Mouse (Mus musculus) lung, postnatal 0 days (tissue): Measurements from ENCODE around the gene Camta1. TPM values are rescaled to one million over a fixed set of nuclear protein-coding genes. Genes with fewer than 3 reads are reported as not detected.

Source experiments
- ATAC-seq: fragments of 200-750 bp; cut with Nextera tagmentation; 2 replicates; pipeline ENCODE4 v1.8.0; 2017; ENCODE audit warnings: moderate library complexity
- DNase-seq: peaks from one replicate; pipeline ENCODE4 v3.0.0-alpha.2; 2016; ENCODE audit warnings: low spot score
- H3K27ac ChIP-seq: fragments of 300-500 bp; sonication (generic); 2 replicates; pipeline ENCODE4 v1.5.1; 2014; ENCODE audit warnings: antibody characterized with exemption, mild to moderate bottlenecking, low read length, mixed read lengths
- H3K27me3 ChIP-seq: fragments of 300-500 bp; sonication (generic); replicated peaks from 2 replicates; pipeline ENCODE4 v1.6.1; 2014; ENCODE audit warnings: low read length, mixed read lengths; ENCODE audit not compliant: insufficient read depth
- H3K36me3 ChIP-seq: fragments of 300-500 bp; sonication (generic); 2 replicates; pipeline ENCODE4 v1.6.1; 2014; ENCODE audit warnings: low read length, mixed read lengths; ENCODE audit not compliant: insufficient read depth
- H3K4me1 ChIP-seq: fragments of 300-500 bp; sonication (generic); 2 replicates; pipeline ENCODE4 v1.6.1; 2014; ENCODE audit warnings: antibody characterized with exemption, low read depth, low read length, mixed read lengths; ENCODE audit not compliant: insufficient read depth
- H3K4me2 ChIP-seq: fragments of 300-500 bp; sonication (generic); replicated peaks from 2 replicates; pipeline ENCODE4 v1.6.1; 2014; ENCODE audit warnings: low read depth, mild to moderate bottlenecking, low read length, moderate library complexity, mixed read lengths
- H3K4me3 ChIP-seq: fragments of 300-500 bp; sonication (generic); 2 replicates; pipeline ENCODE4 v1.5.1; 2014; ENCODE audit warnings: low read depth, low read length
- H3K9ac ChIP-seq: fragments of 300-500 bp; sonication (generic); replicated peaks from 2 replicates; pipeline ENCODE4 v1.6.1; 2014; ENCODE audit warnings: low read depth, mild to moderate bottlenecking
- H3K9me3 ChIP-seq: fragments of 300-500 bp; sonication (generic); 2 replicates; pipeline ENCODE4 v1.6.1; 2016; ENCODE audit warnings: low read length, mixed read lengths
- CTCF ChIP-seq: IDR thresholded peaks from 2 replicates; pipeline ENCODE4 v1.5.1; 2016; ENCODE audit warnings: antibody characterized with exemption, mild to moderate bottlenecking
- EP300 ChIP-seq: IDR thresholded peaks from 2 replicates; pipeline ENCODE4 v1.6.1; 2016; ENCODE audit warnings: antibody characterized with exemption, mild to moderate bottlenecking, control low read depth
- WGBS: fragments of 180-500 bp; shearing (Covaris S2); extraction: QIAGEN DNeasy Blood & Tissue Kit; methylation state at CpG from one replicate; pipeline ENCODE4 v1.1.7; 2014; 5-methylcytosine and 5-hydroxymethylcytosine counted together
- polyA plus RNA-seq: library from polyadenylated mRNA; unstranded; fragments of >200 nt; fragmentation: Nextera tagmentation; extraction: Ambion mirVana; gene quantifications from 2 replicates; pipeline ENCODE4 v1.2.1, GENCODE M21; 2015

Gene Camta1
- polyA plus RNA-seq, 1 experiment from 2014 or later: 86.4 TPM

- 55% methylated on average over 5 of the region's 5 CpGs for WGBS
- Histone ChIP-seq H3K9ac (no peak overlapping the region), H3K9me3 (no peaks in the 10 kb centered on the region), H3K4me1 (no peaks in the 10 kb centered on the region), H3K4me2 (no peak overlapping the region), H3K27me3 (no peaks in the 10 kb centered on the region), H3K27ac (no peak overlapping the region), H3K4me3 (no peak overlapping the region), H3K36me3 (no peaks in the 10 kb centered on the region)
- DNase-seq: no peak
- TF ChIP-seq EP300: no peak
- TF ChIP-seq CTCF: no peak
- ATAC-seq: no peak
Observed at GRCm38 (mm10) chr4:151544191-151544590, 317.5 kb downstream of the Camta1 start.

GRCm38 (mm10) chr4:151540546-151540945 lies 321.1 kb downstream of the Camta1 start:
- 65% methylated on average over 6 of the region's 6 CpGs for WGBS
- ATAC-seq: no peak
- H3K4me2 ChIP-seq: no peak overlapping the region
- no peak overlapping the region for H3K4me3 ChIP-seq
- no peak overlapping the region for H3K9ac ChIP-seq
- TF ChIP-seq EP300: no peak
- TF ChIP-seq CTCF: no peak
- no peaks in the 10 kb centered on the region for H3K27me3 ChIP-seq
- H3K27ac ChIP-seq: no peak overlapping the region
- H3K4me1 ChIP-seq: no peaks in the 10 kb centered on the region
- H3K36me3 ChIP-seq: no peaks in the 10 kb centered on the region
- H3K9me3 ChIP-seq: no peaks in the 10 kb centered on the region
- DNase-seq: no peak

- Histone ChIP-seq H3K27ac (no peak overlapping the region), H3K4me2 (no peak overlapping the region), H3K9ac (no peak overlapping the region), H3K27me3 (no peaks in the 10 kb centered on the region), H3K36me3 (no peaks in the 10 kb centered on the region), H3K9me3 (no peaks in the 10 kb centered on the region), H3K4me1 (no peaks in the 10 kb centered on the region), H3K4me3 (no peak overlapping the region)
- ATAC-seq: no peak
- WGBS: 65% methylated on average over 5 of the region's 5 CpGs
- TF ChIP-seq CTCF (no peak), EP300 (no peak)
- DNase-seq: no peak
Observed at GRCm38 (mm10) chr4:151539881-151540280, 321.8 kb downstream of the Camta1 start.

- Histone ChIP-seq H3K27me3 (no peaks in the 10 kb centered on the region), H3K4me2 (no peak overlapping the region), H3K36me3 (no peaks in the 10 kb centered on the region), H3K27ac (no peak overlapping the region), H3K9ac (no peak overlapping the region), H3K4me1 (no peaks in the 10 kb centered on the region), H3K4me3 (no peak overlapping the region), H3K9me3 (no peaks in the 10 kb centered on the region)
- TF ChIP-seq CTCF: no peak
- no peak for TF ChIP-seq EP300
- WGBS: 61% methylated on average over 10 of the region's 10 CpGs
- DNase-seq (no peak), ATAC-seq (no peak)
Observed at GRCm38 (mm10) chr4:151539167-151539525, 322.5 kb downstream of the Camta1 start.

GRCm38 (mm10) chr4:151538446-151539166 lies 323.1 kb downstream of the Camta1 start:
- H3K9ac ChIP-seq: no peak overlapping the region
- no peak overlapping the region for H3K4me3 ChIP-seq
- H3K4me1 ChIP-seq: no peaks in the 10 kb centered on the region
- H3K36me3 ChIP-seq: no peaks in the 10 kb centered on the region
- no peaks in the 10 kb centered on the region for H3K9me3 ChIP-seq
- no peak overlapping the region for H3K4me2 ChIP-seq
- DNase-seq (no peak), ATAC-seq (no peak)
- TF ChIP-seq EP300 (no peak), CTCF (no peak)
- H3K27me3 ChIP-seq: no peaks in the 10 kb centered on the region
- H3K27ac ChIP-seq: no peak overlapping the region
- WGBS: 57% methylated on average over 18 of the region's 18 CpGs

GRCm38 (mm10) chr4:151535916-151536450 lies 325.7 kb downstream of the Camta1 start:
- no peaks in the 10 kb centered on the region for H3K27me3 ChIP-seq
- DNase-seq (no peak), ATAC-seq (no peak)
- no peak overlapping the region for H3K4me2 ChIP-seq
- H3K36me3 ChIP-seq: no peaks in the 10 kb centered on the region
- H3K4me1 ChIP-seq: no peaks in the 10 kb centered on the region
- no peak overlapping the region for H3K27ac ChIP-seq
- H3K9me3 ChIP-seq: no peaks in the 10 kb centered on the region
- no peak overlapping the region for H3K4me3 ChIP-seq
- 34% methylated on average over 9 of the region's 9 CpGs for WGBS
- H3K9ac ChIP-seq: no peak overlapping the region
- TF ChIP-seq CTCF: no peak
- TF ChIP-seq EP300: no peak
